Mouse (Mus musculus) skeletal muscle tissue, adult 2 months (tissue): ENCODE data around the gene Klhdc2.
A peak's percentile ranks its signal among the peaks of the same experiment; 100 is the strongest.

Experiments used
- DNase-seq: peaks from one replicate; pipeline ENCODE4 v3.0.0-alpha.2; 2012; ENCODE audit warnings: low read depth, low spot score

Klhdc2 gene

DNA sequence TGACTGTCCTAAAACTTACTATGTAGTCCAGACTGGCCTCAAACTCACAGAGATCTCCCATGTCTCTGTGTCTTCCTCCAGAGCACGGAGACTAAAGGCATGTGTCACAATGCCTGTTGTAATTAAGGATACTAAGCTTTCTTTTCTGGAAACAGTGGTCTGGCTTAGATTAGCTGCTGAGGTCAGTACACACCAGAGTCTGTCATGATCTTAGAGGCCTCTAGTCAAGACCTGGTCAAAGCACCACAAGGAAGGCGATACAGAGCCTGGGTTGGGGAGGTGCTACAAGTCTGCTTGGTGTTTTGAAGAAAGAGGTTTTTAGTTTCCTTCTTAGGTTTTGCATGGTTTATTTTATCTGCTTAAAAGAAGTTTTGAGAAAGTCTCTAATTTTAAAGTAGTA, 3.9 kb downstream of the Klhdc2 start:
- DNase-seq = no peak

- no peak for DNase-seq
Measured at GRCm38 (mm10) chr12:69302171-69302570, 5.7 kb downstream of the Klhdc2 start.

DNA sequence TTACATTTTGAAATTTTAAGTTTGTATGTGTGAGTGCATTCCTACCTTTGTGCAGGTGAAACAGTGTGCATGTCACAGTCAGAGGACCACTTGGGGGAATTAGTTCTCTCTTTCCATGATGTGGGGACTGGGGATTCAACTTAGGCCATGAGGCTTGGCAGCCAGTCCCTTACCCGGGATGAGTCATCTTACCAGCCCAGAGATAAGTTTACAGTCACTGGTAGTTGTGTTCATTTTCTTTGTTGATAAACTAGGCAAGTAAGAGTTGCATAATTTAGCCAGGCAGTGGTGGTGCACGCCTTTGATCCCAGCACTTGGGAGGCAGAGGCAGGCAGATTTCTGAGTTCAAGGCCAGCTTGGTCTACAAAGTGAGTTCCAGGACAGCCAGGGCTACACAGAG, 7.6 kb downstream of the Klhdc2 start:
- no peak for DNase-seq

GRCm38 (mm10) chr12:69306333-69306732, 9.9 kb downstream of the Klhdc2 start:
- DNase-seq = no peak

DNA sequence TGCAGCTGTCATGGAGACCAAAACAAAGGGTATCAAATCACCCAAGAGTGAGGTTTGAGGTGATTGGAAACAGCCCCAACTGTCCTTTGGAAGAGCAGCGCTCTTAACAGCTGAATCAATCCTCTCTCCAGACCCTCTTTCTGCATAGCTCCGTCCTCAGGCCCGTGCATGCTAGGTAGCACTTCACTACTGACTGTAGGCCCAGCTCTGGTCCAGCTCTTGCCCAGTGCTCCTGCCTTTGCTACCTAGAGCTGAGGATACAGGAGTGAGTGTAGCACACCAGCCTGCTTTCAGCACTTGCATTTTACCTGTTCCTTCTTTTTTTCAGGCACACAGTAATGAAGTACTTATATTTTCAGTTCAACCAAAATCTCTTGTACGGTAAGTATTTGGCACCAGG, 13.2 kb downstream of the Klhdc2 start:
- DNase-seq = no peak

GRCm38 (mm10) chr12:69318431-69318830, 21.9 kb downstream of the Klhdc2 start:
- DNase-seq = no peak

DNA sequence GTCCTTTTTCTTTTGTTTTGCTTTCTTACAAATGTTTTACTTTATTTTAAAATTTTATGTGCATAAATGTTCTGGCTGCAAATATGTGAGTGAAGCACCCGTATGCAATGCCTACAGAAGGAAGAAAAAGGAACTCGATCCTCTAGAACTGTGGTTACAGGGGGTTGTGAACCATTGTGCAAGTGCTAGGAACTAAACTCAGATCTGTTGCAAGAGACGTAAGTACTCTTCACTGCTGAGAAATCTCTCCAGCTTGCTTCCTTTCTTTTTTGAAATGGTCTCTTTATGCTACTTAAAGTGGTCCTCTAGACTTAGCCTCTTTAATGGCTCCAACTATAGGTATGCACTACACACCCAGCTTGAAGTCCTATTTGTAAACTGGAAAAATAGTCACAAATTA, 34.7 kb downstream of the Klhdc2 start:
- no peak for DNase-seq

DNA sequence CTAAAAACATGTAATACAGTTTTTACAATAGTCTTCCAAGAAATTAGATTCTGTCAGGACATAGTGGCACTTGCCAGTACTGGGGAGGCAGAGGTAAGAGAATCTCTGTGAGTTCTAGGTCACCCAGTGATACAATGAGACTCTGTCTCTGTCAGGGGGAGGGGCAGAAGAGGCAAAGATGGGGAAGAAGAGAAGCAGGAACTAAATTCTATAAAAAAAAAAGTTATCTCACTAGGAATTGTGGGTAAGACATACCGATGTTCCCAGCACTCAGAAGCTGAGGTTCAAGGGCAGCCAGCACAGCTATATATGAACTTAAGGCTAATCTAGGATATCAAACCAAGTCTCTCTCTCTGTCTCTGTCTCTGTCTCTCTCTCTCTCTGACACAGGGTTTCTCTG, 35.7 kb downstream of the Klhdc2 start:
- DNase-seq = no peak

GRCm38 (mm10) chr12:69333547-69333946, 37.1 kb downstream of the Klhdc2 start:
- DNase-seq = no peak

DNA sequence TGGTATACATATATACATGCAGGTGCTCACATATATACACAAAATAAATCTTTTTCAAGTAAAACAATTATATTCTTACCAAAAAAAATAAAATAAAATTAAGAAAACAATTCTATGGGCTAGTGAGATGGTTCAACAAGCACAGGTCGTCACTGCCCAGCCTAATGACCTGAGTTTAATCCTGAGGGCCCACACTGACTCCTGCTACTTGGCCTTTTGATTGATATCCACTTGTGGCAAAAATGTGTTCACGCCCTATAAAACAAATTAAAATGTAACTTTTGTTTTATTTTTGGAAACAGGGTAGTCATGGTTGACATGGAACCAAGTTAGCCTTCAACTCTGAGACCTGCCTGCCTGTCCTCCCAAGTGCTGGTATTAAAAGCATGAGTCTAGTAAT, 53.4 kb downstream of the Klhdc2 start:
- no peak for DNase-seq

- no peak for DNase-seq
Measured at GRCm38 (mm10) chr12:69351685-69352084, 55.2 kb downstream of the Klhdc2 start.

DNA sequence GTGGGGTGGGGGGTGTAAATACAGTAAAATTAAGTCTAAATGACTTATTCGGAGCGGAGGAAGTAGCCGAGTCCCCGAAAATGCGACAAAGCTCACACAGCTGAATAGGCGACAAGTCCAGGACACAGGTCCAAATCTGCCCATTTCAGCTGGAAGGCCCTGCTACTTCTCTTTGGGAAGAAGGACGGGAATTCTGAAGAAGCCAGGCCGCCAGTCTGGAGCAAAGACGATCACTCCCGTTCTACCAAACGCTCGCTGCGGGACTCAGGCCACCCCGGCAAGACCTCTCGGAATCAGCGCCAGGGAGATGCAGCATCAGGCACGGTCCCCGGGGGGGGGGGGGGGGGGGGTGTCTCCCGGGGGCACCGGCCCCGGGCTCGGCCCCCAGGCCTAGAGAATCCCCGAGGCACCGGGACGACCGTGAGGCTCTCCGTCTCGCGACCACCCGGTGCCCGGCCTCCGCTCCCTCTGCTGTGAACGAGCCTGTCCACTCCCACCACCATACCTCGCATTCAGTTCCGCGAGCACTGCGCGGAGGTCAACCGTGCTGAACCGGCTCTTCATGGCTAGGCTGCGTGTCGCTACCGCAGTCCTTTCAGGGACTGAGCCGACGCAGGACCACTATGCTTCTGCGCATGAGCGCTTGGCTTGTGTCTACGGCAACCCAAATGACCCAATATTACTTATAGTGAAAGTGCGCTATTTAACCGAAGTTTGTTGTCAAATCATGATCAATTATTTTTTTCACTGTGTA, 60.2 kb downstream of the Klhdc2 start, which contains the start of gene Nemf:
Gene Nemf (minus strand): TSS at position 620 of the 754 bp plus-strand sequence.
- DNase-seq = peak; percentile 91

DNA sequence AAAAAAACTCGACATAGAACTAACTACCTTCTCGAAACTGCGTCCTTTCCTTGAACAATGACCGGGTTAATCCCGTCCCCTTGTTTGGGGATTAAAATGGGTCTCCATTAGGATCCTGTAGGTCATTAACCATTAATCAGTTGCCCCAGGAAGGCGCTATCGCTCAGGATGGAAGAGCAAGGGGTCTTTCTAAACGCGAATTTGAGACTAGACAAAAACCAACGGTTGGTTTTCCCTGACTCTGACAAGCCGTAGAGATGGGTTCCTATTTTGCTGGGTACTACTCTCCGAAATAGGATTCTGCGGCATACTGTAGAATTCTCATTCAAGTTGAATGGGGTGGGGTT, 60.8 kb downstream of the Klhdc2 start:
- no peak for DNase-seq
